Mouse (Mus musculus): ENCODE results near the gene 4933428G20Rik. TPM values are rescaled to one million over a fixed set of nuclear protein-coding genes. Genes with fewer than 3 reads are reported as not detected.

Gene 4933428G20Rik
- polyA plus RNA-seq, 1 experiment from 2014 or later, result 0.30 TPM

- DNase-seq (ENCODE audit: extremely low spot score, low spot score), result no peak
- Histone ChIP-seq H3K27me3 (ENCODE audit: poor library complexity, severe bottlenecking) (peaks cover 88% of the 10 kb centered on the region), H3K36me3 (replicated peaks) (peaks cover 6% of the 10 kb centered on the region), H3K27ac (no peak overlapping the region), H3K9me3 (no peaks in the 10 kb centered on the region), H3K4me1 (peaks cover 84% of the 10 kb centered on the region), H3K4me3 (peak overlapping the region; percentile 57)
- 12% methylated on average over 12 of the region's 12 CpGs for WGBS
Measured at GRCm38 (mm10) chr11:97537580-97538089, 37.5 kb upstream of the 4933428G20Rik start.

- Histone ChIP-seq H3K4me1 (peaks cover 85% of the 10 kb centered on the region), H3K27me3 (ENCODE audit: poor library complexity, severe bottlenecking) (peaks cover 93% of the 10 kb centered on the region), H3K9me3 (no peaks in the 10 kb centered on the region), H3K27ac (peak overlapping the region; percentile 72), H3K4me3 (peak overlapping the region; percentile 57), H3K36me3 (replicated peaks) (peaks cover 6% of the 10 kb centered on the region)
- peak; percentile 62 for DNase-seq (ENCODE audit: extremely low spot score, low spot score)
- WGBS, result under 1% methylated on average over 36 of the region's 36 CpGs
Measured at GRCm38 (mm10) chr11:97536835-97537579, 36.9 kb upstream of the 4933428G20Rik start.

GRCm38 (mm10) chr11:97536083-97536747 is 36.1 kb upstream of the 4933428G20Rik start:
- peaks cover 6% of the 10 kb centered on the region for H3K36me3 ChIP-seq (replicated peaks)
- no peaks in the 10 kb centered on the region for H3K9me3 ChIP-seq
- H3K4me1 ChIP-seq, result peaks cover 87% of the 10 kb centered on the region
- WGBS, result 13% methylated on average over 35 of the region's 35 CpGs
- no peak overlapping the region for H3K27ac ChIP-seq
- H3K4me3 ChIP-seq, result peak overlapping the region; percentile 57
- DNase-seq (ENCODE audit: extremely low spot score, low spot score), result no peak
- H3K27me3 ChIP-seq (ENCODE audit: poor library complexity, severe bottlenecking), result peaks cover 93% of the 10 kb centered on the region

- peaks cover 86% of the 10 kb centered on the region for H3K4me1 ChIP-seq
- DNase-seq (ENCODE audit: extremely low spot score, low spot score), result no peak
- WGBS, result 44% methylated on average over 5 of the region's 5 CpGs
- no peaks in the 10 kb centered on the region for H3K9me3 ChIP-seq
- H3K27me3 ChIP-seq (ENCODE audit: poor library complexity, severe bottlenecking), result peaks cover 93% of the 10 kb centered on the region
- H3K27ac ChIP-seq, result no peak overlapping the region
- H3K36me3 ChIP-seq (replicated peaks), result peaks cover 6% of the 10 kb centered on the region
- no peak overlapping the region for H3K4me3 ChIP-seq
Measured at GRCm38 (mm10) chr11:97535660-97536059, 35.5 kb upstream of the 4933428G20Rik start.

- Histone ChIP-seq H3K27me3 (ENCODE audit: poor library complexity, severe bottlenecking) (peaks cover 95% of the 10 kb centered on the region), H3K36me3 (replicated peaks) (peaks cover 6% of the 10 kb centered on the region), H3K27ac (no peak overlapping the region), H3K9me3 (no peaks in the 10 kb centered on the region), H3K4me1 (peaks cover 82% of the 10 kb centered on the region), H3K4me3 (peak overlapping the region; percentile 41)
- WGBS, result 28% methylated on average over 5 of the region's 5 CpGs
- DNase-seq (ENCODE audit: extremely low spot score, low spot score), result no peak
Measured at GRCm38 (mm10) chr11:97535308-97535630, 35.1 kb upstream of the 4933428G20Rik start.

- WGBS, result 5% methylated on average over 95 of the region's 95 CpGs
- peaks cover 76% of the 10 kb centered on the region for H3K4me1 ChIP-seq
- DNase-seq (ENCODE audit: extremely low spot score, low spot score), result peak; percentile 46
Measured at GRCm38 (mm10) chr11:97534442-97535307, 34.5 kb upstream of the 4933428G20Rik start.

GRCm38 (mm10) chr11:97533653-97534052 is 33.5 kb upstream of the 4933428G20Rik start:
- Histone ChIP-seq H3K9me3 (no peaks in the 10 kb centered on the region), H3K36me3 (replicated peaks) (peaks cover 6% of the 10 kb centered on the region), H3K4me1 (peaks cover 70% of the 10 kb centered on the region), H3K27ac (no peak overlapping the region), H3K4me3 (peak overlapping the region; percentile 41; the same call in 1 of the 2 replicates), H3K27me3 (ENCODE audit: poor library complexity, severe bottlenecking) (peaks cover 90% of the 10 kb centered on the region)
- DNase-seq (ENCODE audit: extremely low spot score, low spot score), result no peak
- WGBS, result 26% methylated on average over 7 of the region's 7 CpGs

More at GRCm38 (mm10) chr11:97534442-97535307, 34.5 kb upstream of the 4933428G20Rik start:
- H3K27me3 ChIP-seq (ENCODE audit: poor library complexity, severe bottlenecking), result peaks cover 100% of the 10 kb centered on the region
- H3K4me3 ChIP-seq, result peak overlapping the region; percentile 41
- H3K36me3 ChIP-seq (replicated peaks), result peaks cover 6% of the 10 kb centered on the region
- 0 out of 2 replicates have a peak overlapping the region, but pooled peaks have one; percentile 40 for H3K27ac ChIP-seq
- no peaks in the 10 kb centered on the region for H3K9me3 ChIP-seq

- H3K9me3 ChIP-seq, result no peaks in the 10 kb centered on the region
- H3K36me3 ChIP-seq (replicated peaks), result peaks cover 6% of the 10 kb centered on the region
- H3K4me3 ChIP-seq, result peak overlapping the region; percentile 58
- H3K27me3 ChIP-seq (ENCODE audit: poor library complexity, severe bottlenecking), result peaks cover 84% of the 10 kb centered on the region
- 6% methylated on average over 20 of the region's 20 CpGs for WGBS
- DNase-seq (ENCODE audit: extremely low spot score, low spot score), result peak; percentile 46
- no peak overlapping the region; the same call in 1 of the 2 replicates for H3K27ac ChIP-seq
- H3K4me1 ChIP-seq, result peaks cover 70% of the 10 kb centered on the region
Measured at GRCm38 (mm10) chr11:97532950-97533582, 32.9 kb upstream of the 4933428G20Rik start.

- H3K9me3 ChIP-seq, result no peaks in the 10 kb centered on the region
- H3K27ac ChIP-seq, result no peak overlapping the region
- H3K4me3 ChIP-seq, result peak overlapping the region; percentile 58
- H3K27me3 ChIP-seq (ENCODE audit: poor library complexity, severe bottlenecking), result peaks cover 77% of the 10 kb centered on the region
- peaks cover 6% of the 10 kb centered on the region for H3K36me3 ChIP-seq (replicated peaks)
- 27% methylated on average over 8 of the region's 8 CpGs for WGBS
- DNase-seq (ENCODE audit: extremely low spot score, low spot score), result no peak
- H3K4me1 ChIP-seq, result peaks cover 63% of the 10 kb centered on the region
Measured at GRCm38 (mm10) chr11:97532354-97532753, 32.2 kb upstream of the 4933428G20Rik start.

- WGBS, result 9% methylated on average over 46 of the region's 46 CpGs
- peak overlapping the region; percentile 70 for H3K27ac ChIP-seq
- H3K4me1 ChIP-seq, result peaks cover 57% of the 10 kb centered on the region
Measured at GRCm38 (mm10) chr11:97531381-97532260, 31.5 kb upstream of the 4933428G20Rik start.

GRCm38 (mm10) chr11:97530961-97531360 is 30.8 kb upstream of the 4933428G20Rik start:
- H3K27me3 ChIP-seq (ENCODE audit: poor library complexity, severe bottlenecking), result peaks cover 63% of the 10 kb centered on the region
- WGBS, result 67% methylated on average over 5 of the region's 5 CpGs
- H3K27ac ChIP-seq, result no peak overlapping the region
- H3K4me3 ChIP-seq, result no peak overlapping the region; the same call in 1 of the 2 replicates
- peaks cover 57% of the 10 kb centered on the region for H3K4me1 ChIP-seq
- DNase-seq (ENCODE audit: extremely low spot score, low spot score), result no peak
- no peaks in the 10 kb centered on the region for H3K9me3 ChIP-seq
- peaks cover 15% of the 10 kb centered on the region for H3K36me3 ChIP-seq (replicated peaks)

More at GRCm38 (mm10) chr11:97531381-97532260, 31.5 kb upstream of the 4933428G20Rik start:
- Histone ChIP-seq H3K27me3 (ENCODE audit: poor library complexity, severe bottlenecking) (peaks cover 70% of the 10 kb centered on the region), H3K4me3 (peak overlapping the region; percentile 58), H3K9me3 (no peaks in the 10 kb centered on the region), H3K36me3 (replicated peaks) (peaks cover 9% of the 10 kb centered on the region)
- DNase-seq (ENCODE audit: extremely low spot score, low spot score), result peak; percentile 84
